Mouse (Mus musculus) stomach, postnatal 0 days (tissue): ENCODE data around the gene Fkbp5.

Experiments
- CTCF ChIP-seq: IDR thresholded peaks from 2 replicates; pipeline ENCODE4 v1.5.1; 2016; ENCODE audit warnings: antibody characterized with exemption, low read depth, mild to moderate bottlenecking, moderate library complexity
- EP300 ChIP-seq: optimal IDR thresholded peaks from 2 replicates; pipeline ENCODE3; 2016; ENCODE audit warnings: antibody characterized with exemption

DNA sequence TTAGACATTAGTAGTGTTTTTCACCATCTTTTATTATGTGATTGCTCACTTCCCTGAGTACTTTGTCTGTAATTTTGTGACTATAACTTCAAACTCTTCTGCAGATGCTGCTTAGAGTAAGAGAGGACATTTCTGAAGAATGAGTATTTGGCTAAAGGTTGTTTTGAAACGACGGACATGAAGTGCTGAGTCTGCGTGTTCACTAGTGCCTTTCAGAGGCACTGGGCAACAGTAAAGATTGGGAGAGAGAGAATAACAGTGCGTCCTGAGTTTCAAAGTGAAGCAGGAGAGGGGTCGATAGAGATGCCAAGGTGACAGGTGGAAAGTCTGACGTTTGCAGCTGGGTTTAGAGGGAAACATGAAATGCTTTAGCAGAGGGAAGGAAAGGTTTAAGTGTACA, 69.1 kb downstream of the Fkbp5 start:
- TF ChIP-seq CTCF (no peak), EP300 (no peak)
